Mouse (Mus musculus) CH12.LX (cell line): Measurements from ENCODE around the gene Zfp36. TPM values are rescaled to one million over a fixed set of nuclear protein-coding genes. Genes with fewer than 3 reads are reported as not detected.

Experiments
- DNase-seq: peaks from one replicate; pipeline ENCODE4 v3.0.0-alpha.2; 2013; ENCODE audit errors: extremely low read depth
- H3K27ac ChIP-seq: 2 replicates; pipeline ENCODE4 v1.5.1; 2012; ENCODE audit warnings: low read depth, mild to moderate bottlenecking, control low read depth, moderate library complexity; ENCODE audit not compliant: insufficient read depth
- H3K27me3 ChIP-seq: replicated peaks from 2 replicates; pipeline ENCODE3; 2012; ENCODE audit warnings: inconsistent platforms
- H3K36me3 ChIP-seq, 2 experiments: replicated peaks in 1 of 2; 2 replicates each; pipeline versions ENCODE3 to v1.6.1; 2012; ENCODE audit warnings: inconsistent platforms in 1 of 2, low read length in 1 of 2, mild to moderate bottlenecking in 1 of 2, mixed read lengths in 1 of 2, moderate library complexity in 1 of 2; ENCODE audit not compliant: control insufficient read depth in 1 of 2, insufficient read depth in 1 of 2
- H3K4me1 ChIP-seq, 2 experiments: 2 replicates each; pipeline ENCODE4 v1.6.1; 2012; ENCODE audit warnings: inconsistent platforms in 1 of 2, moderate library complexity in 1 of 2; ENCODE audit not compliant: insufficient read depth in 2 of 2, control insufficient read depth in 1 of 2
- H3K4me2 ChIP-seq: 2 replicates; pipeline ENCODE4 v1.6.1; 2012; ENCODE audit warnings: low read depth, mild to moderate bottlenecking, control low read depth; ENCODE audit not compliant: poor library complexity, insufficient read depth, severe bottlenecking
- H3K4me3 ChIP-seq, 3 experiments: fragments of 150-350 bp in 1 of 3; sonication (generic) in 1 of 3; replicated peaks in 1 of 3; 2 replicates each; pipeline versions ENCODE3 to v1.5.1; 2011 to 2012; ENCODE audit warnings: low read depth in 2 of 3, low read length in 2 of 3, mild to moderate bottlenecking in 2 of 3, moderate library complexity in 2 of 3, control low read depth in 1 of 3, improper control_type of control experiment in 1 of 3, inconsistent platforms in 1 of 3, mixed read lengths in 1 of 3; ENCODE audit not compliant: poor library complexity in 1 of 3
- H3K79me2 ChIP-seq: replicated peaks from 2 replicates; pipeline ENCODE4 v1.6.1; 2012; ENCODE audit warnings: mild to moderate bottlenecking, moderate library complexity; ENCODE audit not compliant: control insufficient read depth, poor library complexity, insufficient read depth, severe bottlenecking; ENCODE audit errors: extremely low read depth
- H3K9ac ChIP-seq: 2 replicates; pipeline ENCODE4 v1.6.1; 2012; ENCODE audit warnings: low read depth, mild to moderate bottlenecking, control low read depth, moderate library complexity; ENCODE audit not compliant: insufficient read depth
- H3K9me3 ChIP-seq: replicated peaks from 2 replicates; pipeline ENCODE3; 2012; ENCODE audit warnings: low read length, inconsistent platforms, mixed read lengths
- CHD1 ChIP-seq: IDR thresholded peaks from 2 replicates; pipeline ENCODE4 v1.6.1; 2012; ENCODE audit warnings: low read depth, low read length, improper control_type of control experiment, inconsistent platforms
- CTCF ChIP-seq, 2 experiments: IDR thresholded peaks in 1 of 2; conservative IDR thresholded peaks in 1 of 2; 2 replicates each; pipeline ENCODE4 v1.5.1; 2011 to 2012; ENCODE audit warnings: low read depth in 2 of 2, low read length in 2 of 2, improper control_type of control experiment in 1 of 2, inconsistent platforms in 1 of 2, mild to moderate bottlenecking in 1 of 2, moderate library complexity in 1 of 2
- ELF1 ChIP-seq: IDR thresholded peaks from 2 replicates; pipeline ENCODE4 v1.6.1; 2014; ENCODE audit warnings: low read depth, mild to moderate bottlenecking, inconsistent platforms, low read length, improper control_type of control experiment
- EP300 ChIP-seq: IDR thresholded peaks from 2 replicates; pipeline ENCODE4 v1.6.1; 2011; ENCODE audit warnings: low read length, improper control_type of control experiment
- ETS1 ChIP-seq: conservative IDR thresholded peaks from 2 replicates; pipeline ENCODE4 v1.6.1; 2012; ENCODE audit warnings: low read depth, mild to moderate bottlenecking, inconsistent platforms, low read length, improper control_type of control experiment, moderate library complexity
- GABPA ChIP-seq: IDR thresholded peaks from 2 replicates; pipeline ENCODE4 v1.6.1; 2012; ENCODE audit warnings: low read depth, low read length, improper control_type of control experiment, inconsistent platforms; ENCODE audit not compliant: insufficient replicate concordance
- HCFC1 ChIP-seq: IDR thresholded peaks from 2 replicates; pipeline ENCODE4 v1.6.1; 2012; ENCODE audit warnings: low read depth, mild to moderate bottlenecking, inconsistent platforms, low read length, improper control_type of control experiment
- IRF4 ChIP-seq: IDR thresholded peaks from 2 replicates; pipeline ENCODE4 v1.6.1; 2014; ENCODE audit warnings: low read depth, mild to moderate bottlenecking, inconsistent platforms, low read length, improper control_type of control experiment
- JUN ChIP-seq: IDR thresholded peaks from 2 replicates; pipeline ENCODE4 v1.6.1; 2011; ENCODE audit warnings: low read depth, mild to moderate bottlenecking, low read length, improper control_type of control experiment, moderate library complexity; ENCODE audit not compliant: insufficient read depth
- JUND ChIP-seq: conservative IDR thresholded peaks from 2 replicates; pipeline ENCODE4 v1.6.1; 2011; ENCODE audit warnings: low read depth, low read length, improper control_type of control experiment
- KAT2A ChIP-seq: IDR thresholded peaks from 2 replicates; pipeline ENCODE4 v1.6.1; 2012; ENCODE audit warnings: low read length, improper control_type of control experiment, inconsistent platforms; ENCODE audit not compliant: insufficient replicate concordance
- MAX ChIP-seq: IDR thresholded peaks from 2 replicates; pipeline ENCODE4 v1.6.1; 2011; ENCODE audit warnings: low read length, improper control_type of control experiment
- MAZ ChIP-seq: IDR thresholded peaks from 2 replicates; pipeline ENCODE4 v1.6.1; 2012; ENCODE audit warnings: low read depth, mild to moderate bottlenecking, inconsistent platforms, low read length, improper control_type of control experiment, moderate library complexity
- MXI1 ChIP-seq: IDR thresholded peaks from 2 replicates; pipeline ENCODE4 v1.6.1; 2011; ENCODE audit warnings: mild to moderate bottlenecking, low read depth, low read length, improper control_type of control experiment
- MYC ChIP-seq: IDR thresholded peaks from 2 replicates; pipeline ENCODE4 v1.6.1; 2011; ENCODE audit warnings: low read depth, mild to moderate bottlenecking, improper control_type of control experiment, low read length
- NRF1 ChIP-seq: IDR thresholded peaks from 2 replicates; pipeline ENCODE4 v1.6.1; 2014; ENCODE audit warnings: low read depth, mild to moderate bottlenecking, inconsistent platforms, low read length, improper control_type of control experiment, moderate library complexity
- POLR2A ChIP-seq: IDR thresholded peaks from 2 replicates; pipeline ENCODE4 v1.6.1; 2011; ENCODE audit warnings: low read depth, mild to moderate bottlenecking, improper control_type of control experiment, low read length
- POLR2AphosphoS2 ChIP-seq: IDR thresholded peaks from 2 replicates; pipeline ENCODE4 v1.6.1; 2011; ENCODE audit warnings: low read depth, low read length, improper control_type of control experiment
- RCOR1 ChIP-seq: conservative IDR thresholded peaks from 2 replicates; pipeline ENCODE4 v1.6.1; 2012; ENCODE audit warnings: low read depth, mild to moderate bottlenecking, inconsistent platforms, low read length, improper control_type of control experiment
- SIN3A ChIP-seq: IDR thresholded peaks from 2 replicates; pipeline ENCODE4 v1.6.1; 2012; ENCODE audit warnings: low read length, improper control_type of control experiment, inconsistent platforms
- SMC3 ChIP-seq: IDR thresholded peaks from 2 replicates; pipeline ENCODE4 v1.6.1; 2011; ENCODE audit warnings: low read depth, low read length, improper control_type of control experiment
- TBP ChIP-seq: conservative IDR thresholded peaks from 2 replicates; pipeline ENCODE4 v1.6.1; 2011; ENCODE audit warnings: low read depth, low read length, improper control_type of control experiment
- UBTF ChIP-seq: IDR thresholded peaks from 2 replicates; pipeline ENCODE4 v1.6.1; 2012; ENCODE audit warnings: low read depth, mild to moderate bottlenecking, inconsistent platforms, low read length, improper control_type of control experiment, moderate library complexity
- USF1 ChIP-seq: IDR thresholded peaks from 2 replicates; pipeline ENCODE4 v1.6.1; 2014; ENCODE audit warnings: low read depth, mild to moderate bottlenecking, inconsistent platforms, low read length, improper control_type of control experiment
- USF2 ChIP-seq: conservative IDR thresholded peaks from 2 replicates; pipeline ENCODE4 v1.6.1; 2011; ENCODE audit warnings: low read depth, low read length, improper control_type of control experiment
- ZMIZ1 ChIP-seq: IDR thresholded peaks from 2 replicates; pipeline ENCODE4 v1.6.1; 2012; ENCODE audit warnings: low read depth, mild to moderate bottlenecking, inconsistent platforms, low read length, improper control_type of control experiment
- dilution Hi-C: fragments of 300-500 bp; cut with MboI; formaldehyde crosslinking; loops from 2 replicates; pipeline ENCODE4 v1.14.3; 2020; ENCODE audit warnings: low sequenced_read_pairs; ENCODE audit not compliant: extremely low pct_unique_long_range_greater_than_20kb, extremely low pct_ligation_motif_present
- in situ Hi-C: fragments of 300-500 bp; cut with MboI; formaldehyde crosslinking; loops from 3 replicates; pipeline ENCODE4 v1.14.3; 2019; ENCODE audit warnings: low sequenced_read_pairs, low pct_ligation_motif_present, low pct_unique_long_range_greater_than_20kb, mixed read lengths
- polyA plus RNA-seq: library from polyadenylated mRNA; unstranded; fragments of >175 nt; gene quantifications from 2 replicates; pipeline ENCODE4 v1.2.1, GENCODE M21; 2012; ENCODE audit warnings: low read depth; ENCODE audit not compliant: insufficient read length
- total RNA-seq, 2 experiments: library from RNA; depleted of rRNA; stranded (reverse); fragments of 300-350 nt in 1 of 2; fragments of >200 nt in 1 of 2; gene quantifications; 2 replicates each; pipeline ENCODE4 v1.2.3; 2012 to 2014

Zfp36 gene
- total and polyA plus RNA-seq, 3 experiments = 1.9 to 9.9 (median 2.8) TPM

GRCm38 (mm10) chr7:28392429-28393271 lies 12.6 kb upstream of the Zfp36 start, which contains the start of the genes Med29 and Paf1 (continued):
- TF ChIP-seq HCFC1 (peak; percentile 75), USF2 (no peak), CTCF (conservative IDR thresholded peaks at IDR 0.05 in 1 of 2, IDR thresholded peaks at IDR 0.05 in 1 of 2; ENCODE audit: low read depth in 2 of 2, low read length in 2 of 2) (no peak; a peak in 1 of 4 replicates), MYC (0 out of 2 replicates have a peak, but pooled peaks have one; percentile 21), NRF1 (peak; percentile 46; the same call in 1 of the 2 replicates), MAZ (no peak), USF1 (no peak), EP300 (no peak), ETS1 (peak; percentile 21), UBTF (no peak), SIN3A (no peak; the same call in 1 of the 2 replicates), MAX (no peak), ZMIZ1 (peak; percentile 90), SMC3 (no peak), IRF4 (no peak), POLR2A (peak; percentile 96), ELF1 (peak; percentile 65)
- TF ChIP-seq, all 38 proteins: peak for 14

DNA sequence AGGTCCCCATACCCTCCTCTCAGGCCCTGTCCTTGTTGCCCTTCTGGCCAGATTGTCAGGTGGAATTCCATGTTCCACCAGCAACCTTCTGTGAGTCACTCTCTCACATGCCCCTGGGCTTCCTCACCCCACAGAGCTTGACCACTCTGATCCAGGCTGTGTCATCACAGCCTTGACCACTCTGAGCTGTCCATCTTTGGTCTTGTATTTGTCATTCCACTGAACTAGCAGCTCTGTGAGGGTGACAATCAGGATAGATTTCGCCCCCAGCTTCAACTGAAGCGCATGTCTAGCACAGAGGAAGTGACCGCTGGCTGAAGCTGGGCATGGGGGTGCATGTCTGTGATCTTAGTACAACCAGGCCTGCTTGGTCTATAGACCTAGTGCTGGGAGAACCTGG lies 10.3 kb upstream of the Zfp36 start:
- Histone ChIP-seq H3K27ac (no peak overlapping the region), H3K4me3 (no peak overlapping the region), H3K36me3 (peaks cover 32 to 58% of the 10 kb centered on the region in 2 experiments), H3K27me3 (no peaks in the 10 kb centered on the region), H3K4me1 (peaks cover 10 to 27% of the 10 kb centered on the region in 2 experiments), H3K4me2 (no peak overlapping the region), H3K9me3 (no peaks in the 10 kb centered on the region), H3K9ac (no peak overlapping the region), H3K79me2 (peaks cover 22% of the 10 kb centered on the region)
- dilution Hi-C loops (no loop called here), in situ Hi-C loops (no loop called here)
- TF ChIP-seq USF2 = no peak
- TF ChIP-seq KAT2A = no peak
- TF ChIP-seq GABPA = no peak
- TF ChIP-seq JUN = no peak
- TF ChIP-seq CHD1 = no peak
- no peak for TF ChIP-seq ELF1
- no peak for TF ChIP-seq MXI1
- no peak for TF ChIP-seq CTCF (conservative IDR thresholded peaks at IDR 0.05 in 1 of 2, IDR thresholded peaks at IDR 0.05 in 1 of 2; ENCODE audit: low read depth in 2 of 2, low read length in 2 of 2)
- TF ChIP-seq TBP = no peak
- TF ChIP-seq JUND = no peak
- TF ChIP-seq RCOR1 = no peak
- no peak for TF ChIP-seq HCFC1
- TF ChIP-seq MAZ = no peak
- no peak for TF ChIP-seq POLR2AphosphoS2
- no peak for TF ChIP-seq SMC3
- no peak for DNase-seq
